Mouse (Mus musculus): ENCODE measurements around the gene Catsper2.

DNA sequence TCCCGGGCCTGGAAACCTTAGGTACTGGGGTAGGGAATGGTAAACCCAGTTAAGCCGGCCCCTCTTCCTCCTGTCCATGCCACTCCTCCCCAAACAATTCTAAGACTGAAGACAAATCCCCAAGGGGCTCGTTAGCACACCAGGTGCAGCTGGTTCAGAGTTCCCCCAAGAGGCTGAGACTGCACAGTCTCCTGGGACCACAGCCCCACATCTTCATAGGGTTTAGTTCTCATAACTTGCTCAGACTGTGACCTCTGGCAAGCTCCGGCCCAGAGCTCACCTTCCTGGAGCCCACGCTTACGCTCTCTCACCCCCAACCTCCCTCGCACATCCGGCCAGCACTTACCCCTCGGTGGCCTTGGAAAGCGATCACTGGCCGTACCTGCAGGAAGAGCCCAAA lies 28.2 kb upstream of the Catsper2 start:
- TF ChIP-seq CTCF (IDR thresholded peaks at IDR 0.05; ENCODE audit: low read depth) (no peak), EP300 (IDR thresholded peaks at IDR 0.05; ENCODE audit: low read depth) (no peak)

All from liver, embryonic 14.5 days (tissue).